23 mouse cellular contexts compared by ENCODE assay signal in genomic region chr6:88530306-88530705, GRCm38 (mm10). TPM values are rescaled to one million over a fixed set of nuclear protein-coding genes. Genes with fewer than 3 reads are reported as not detected.
DNase-seq lines count a peak whose midpoint lies in the region; ATAC-seq and TF ChIP-seq lines count a peak whose summit lies in the region.
"Had no signal": no experiment of that assay in that cellular context is flagged by ENCODE, and none has a peak within 500 bp of the region (broad histone marks: within the 10 kb centered on the region; RNA-seq: fewer than 3 reads in every experiment).

No protein-coding gene starts in this region.

- no peaks in the 10 kb centered on the region for H3K4me1 ChIP-seq in hindbrain, embryonic 11.5 days (replicated peaks; ENCODE audit: control insufficient read depth, insufficient read depth, low read length)
- H3K4me1 ChIP-seq: embryonic facial prominence, embryonic 15.5 days; intestine, embryonic 15.5 days; limb, embryonic 13.5 days; liver, embryonic 12.5 days; midbrain, embryonic 12.5 days; stomach, embryonic 15.5 days had no signal

- no peaks in the 10 kb centered on the region for H3K36me3 ChIP-seq in hindbrain, embryonic 11.5 days (ENCODE audit: control insufficient read depth, insufficient read depth, low read length)
- H3K36me3 ChIP-seq: embryonic facial prominence, embryonic 15.5 days; intestine, embryonic 15.5 days; limb, embryonic 13.5 days; liver, embryonic 12.5 days; midbrain, embryonic 12.5 days; stomach, embryonic 15.5 days had no signal

- no peak for DNase-seq in layer of hippocampus, adult 2 months (ENCODE audit: low spot score in 2 of 2)
- no peak for DNase-seq in layer of hippocampus, postnatal 14 days (ENCODE audit: low spot score in 2 of 2)
- DNase-seq in urinary bladder, adult 2 months (ENCODE audit: low spot score): peak; percentile 14
- no peak for DNase-seq in urinary bladder, adult 18-20 months (ENCODE audit: low spot score in 2 of 2)
- DNase-seq in adrenal gland, postnatal 14 days: peak; percentile 83
- no peak for DNase-seq in right cerebral cortex, postnatal 25 days
- no peak for DNase-seq in hindbrain, embryonic 11.5 days (ENCODE audit: low spot score)
- DNase-seq: cerebellum, adult 8-10 months; gastrocnemius, postnatal 25 days; kidney, adult 9 months; kidney, postnatal 14 days; lung, adult 18-20 months; lung, postnatal 10 days; right cerebral cortex, postnatal 4 days had no signal

- H3K27me3 ChIP-seq in hindbrain, embryonic 11.5 days (ENCODE audit: control insufficient read depth, insufficient read depth, low read length): no peaks in the 10 kb centered on the region
- H3K27me3 ChIP-seq: midbrain, embryonic 12.5 days; stomach, embryonic 15.5 days had no signal

- no peak overlapping the region for H3K9ac ChIP-seq in hindbrain, embryonic 11.5 days (ENCODE audit: low read depth, low read length)
- H3K9ac ChIP-seq: embryonic facial prominence, embryonic 15.5 days; intestine, embryonic 15.5 days; limb, embryonic 13.5 days; liver, embryonic 12.5 days; midbrain, embryonic 12.5 days; stomach, embryonic 15.5 days had no signal

- TF ChIP-seq CTCF in layer of hippocampus, adult 2 months (conservative IDR thresholded peaks at IDR 0.05): no peak

- no peak for ATAC-seq in hindbrain, embryonic 11.5 days (ENCODE audit: low FRiP score)
- ATAC-seq: activated CD4-positive, CD25-positive, alpha-beta regulatory T cell, adult 4 months; forebrain, embryonic 16.5 days; hindbrain, embryonic 16.5 days; intestine, embryonic 15.5 days; liver, embryonic 12.5 days had no signal

- peak overlapping the region; percentile 46; the same call in 1 of the 2 replicates for H3K27ac ChIP-seq in layer of hippocampus, adult 2 months
- no peak overlapping the region for H3K27ac ChIP-seq in hindbrain, embryonic 11.5 days (ENCODE audit: low read depth, low read length)
- H3K27ac ChIP-seq: embryonic facial prominence, embryonic 15.5 days; intestine, embryonic 15.5 days; limb, embryonic 13.5 days; liver, embryonic 12.5 days; midbrain, embryonic 12.5 days; stomach, embryonic 15.5 days had no signal

- H3K4me3 ChIP-seq in layer of hippocampus, adult 2 months: no peak overlapping the region
- H3K4me3 ChIP-seq in hindbrain, embryonic 11.5 days (ENCODE audit: low read depth, low read length): no peak overlapping the region
- H3K4me3 ChIP-seq: embryonic facial prominence, embryonic 15.5 days; intestine, embryonic 15.5 days; limb, embryonic 13.5 days; liver, embryonic 12.5 days; midbrain, embryonic 12.5 days; stomach, embryonic 15.5 days had no signal

- H3K4me2 ChIP-seq in hindbrain, embryonic 11.5 days (replicated peaks; ENCODE audit: low read depth, low read length): no peak overlapping the region
- H3K4me2 ChIP-seq: embryonic facial prominence, embryonic 15.5 days; intestine, embryonic 15.5 days; limb, embryonic 13.5 days; liver, embryonic 12.5 days; midbrain, embryonic 12.5 days; stomach, embryonic 15.5 days had no signal

- no peaks in the 10 kb centered on the region for H3K9me3 ChIP-seq in hindbrain, embryonic 11.5 days (ENCODE audit: control insufficient read depth, low read length)
- H3K9me3 ChIP-seq: embryonic facial prominence, embryonic 15.5 days; intestine, embryonic 15.5 days; limb, embryonic 13.5 days; liver, embryonic 12.5 days; midbrain, embryonic 12.5 days; stomach, embryonic 15.5 days had no signal

RNA-seq across cellular contexts. Expression of gene Sec61a1, which starts 11.6 kb away (rescaled TPM):
- 10 to 100 TPM; 80.9 to 94.0 TPM for total RNA-seq in layer of hippocampus, adult 2 months (2021)
- 100 to 1,000 TPM; 122 to 130 TPM for total RNA-seq in layer of hippocampus, postnatal 14 days (2021)
- polyA plus RNA-seq in urinary bladder, adult 2 months (2012; rRNA removed): 130 and 145 TPM in 2 replicates
- total RNA-seq in adrenal gland, postnatal 14 days (2021): 157 and 179 TPM in 2 replicates
- polyA plus RNA-seq in hindbrain, embryonic 11.5 days (2014; fragmentation: Nextera tagmentation; extraction: Ambion mirVana): 139 and 164 TPM in 2 replicates

Comparison
In these comparisons a context has a peak if more than half of its experiments do, and no peak if none do; other contexts are left out.
1. DNase-seq: peak in urinary bladder, adult 2 months (single experiment) and adrenal gland, postnatal 14 days (single experiment); none in layer of hippocampus, adult 2 months (0 of 2), layer of hippocampus, postnatal 14 days (0 of 2), urinary bladder, adult 18-20 months (0 of 2), right cerebral cortex, postnatal 25 days (single experiment) and hindbrain, embryonic 11.5 days (single experiment).